Mouse (Mus musculus) kidney, adult 2 months (tissue): ENCODE measurements around the gene Selenoh. TPM values are rescaled to one million over a fixed set of nuclear protein-coding genes. Genes with fewer than 3 reads are reported as not detected.

ENCODE experiments used
- DNase-seq: peaks from one replicate; pipeline ENCODE4 v3.0.0; 2021
- H3K27ac ChIP-seq: fragments of 200-500 bp; 2 replicates; pipeline ENCODE4 v1.5.1; 2012; ENCODE audit warnings: low read depth, low read length, control low read depth, inconsistent platforms; ENCODE audit not compliant: insufficient read depth
- H3K27me3 ChIP-seq: fragments of 200-500 bp; replicated peaks from 2 replicates; pipeline ENCODE4 v1.6.1; 2012; ENCODE audit warnings: mild to moderate bottlenecking, moderate library complexity, low read length, inconsistent platforms; ENCODE audit not compliant: control insufficient read depth, insufficient read depth
- H3K36me3 ChIP-seq: fragments of 200-500 bp; 2 replicates; pipeline ENCODE4 v1.6.1; 2012; ENCODE audit warnings: mild to moderate bottlenecking, moderate library complexity, low read length, inconsistent platforms; ENCODE audit not compliant: control insufficient read depth, insufficient read depth
- H3K4me1 ChIP-seq: fragments of 200-500 bp; 2 replicates; pipeline ENCODE4 v1.6.1; 2011; ENCODE audit warnings: low read length; ENCODE audit not compliant: control insufficient read depth, insufficient read depth
- H3K4me3 ChIP-seq: fragments of 200-500 bp; 2 replicates; pipeline ENCODE4 v1.5.1; 2011; ENCODE audit warnings: mild to moderate bottlenecking, low read depth, low read length, control low read depth; ENCODE audit not compliant: insufficient read depth
- CTCF ChIP-seq: fragments of 200-500 bp; conservative IDR thresholded peaks from 2 replicates; pipeline ENCODE4 v1.5.1; 2011; ENCODE audit warnings: low read depth, mild to moderate bottlenecking, control low read depth, low read length, moderate library complexity, mixed read lengths; ENCODE audit not compliant: insufficient read depth, insufficient read length
- POLR2A ChIP-seq: fragments of 200-500 bp; IDR thresholded peaks from one replicate; pipeline ENCODE4 v1.6.1; 2011; ENCODE audit warnings: low read depth, low read length, control low read depth
- WGBS: fragments of 180-500 bp; shearing (Covaris S2); methylation state at CpG from one replicate; pipeline ENCODE4 v1.1.7; 2018; 5-methylcytosine and 5-hydroxymethylcytosine counted together
- polyA plus RNA-seq: library from polyadenylated mRNA; depleted of rRNA; stranded (reverse); fragments of >200 nt; gene quantifications from 2 replicates; pipeline ENCODE4 v1.2.3, GENCODE M21; 2012

The Selenoh gene
- polyA plus RNA-seq, 1 experiment, result 29.6 TPM

- H3K27ac ChIP-seq, result no peak overlapping the region
- no peaks in the 10 kb centered on the region; the same call in 1 of the 2 replicates for H3K36me3 ChIP-seq
- no peaks in the 10 kb centered on the region for H3K27me3 ChIP-seq
- H3K4me3 ChIP-seq, result peak overlapping the region; percentile 98
- no peaks in the 10 kb centered on the region; the same call in 1 of the 2 replicates for H3K4me1 ChIP-seq
- TF ChIP-seq CTCF (no peak), POLR2A (no peak)
- peak; percentile 27 for DNase-seq
- 5% methylated on average over 39 of the region's 39 CpGs for WGBS
Observed at GRCm38 (mm10) chr2:84669828-84670568, 572 bp downstream of the Selenoh start.

GRCm38 (mm10) chr2:84666081-84666480 is 4.5 kb downstream of the Selenoh start:
- WGBS, result 56% methylated on average over 12 of the region's 12 CpGs
- H3K27ac ChIP-seq, result peak overlapping the region; percentile 13; the same call in 1 of the 2 replicates
- DNase-seq, result peak; percentile 55

GRCm38 (mm10) chr2:84662866-84663265 is 7.7 kb downstream of the Selenoh start:
- no peaks in the 10 kb centered on the region for H3K4me1 ChIP-seq
- DNase-seq, result peak; percentile 63

More at GRCm38 (mm10) chr2:84666081-84666480, 4.5 kb downstream of the Selenoh start:
- H3K4me1 ChIP-seq, result no peaks in the 10 kb centered on the region; the same call in 1 of the 2 replicates
- no peaks in the 10 kb centered on the region for H3K27me3 ChIP-seq
- H3K4me3 ChIP-seq, result no peak overlapping the region
- H3K36me3 ChIP-seq, result no peaks in the 10 kb centered on the region
- TF ChIP-seq POLR2A (no peak), CTCF (no peak)

GRCm38 (mm10) chr2:84660253-84660652 is 10.3 kb downstream of the Selenoh start:
- H3K36me3 ChIP-seq, result no peaks in the 10 kb centered on the region
- H3K4me1 ChIP-seq, result no peaks in the 10 kb centered on the region
- H3K4me3 ChIP-seq, result no peak overlapping the region
- 43% methylated on average over 3 of the region's 3 CpGs for WGBS
- no peak overlapping the region for H3K27ac ChIP-seq
- DNase-seq, result peak; percentile 85
- TF ChIP-seq CTCF (peak; percentile 56), POLR2A (no peak)
- H3K27me3 ChIP-seq, result no peaks in the 10 kb centered on the region

More at GRCm38 (mm10) chr2:84662866-84663265, 7.7 kb downstream of the Selenoh start:
- Histone ChIP-seq H3K27ac (no peak overlapping the region), H3K36me3 (no peaks in the 10 kb centered on the region), H3K4me3 (no peak overlapping the region), H3K27me3 (no peaks in the 10 kb centered on the region)
- no peak for TF ChIP-seq POLR2A
- peak; percentile 58 for TF ChIP-seq CTCF
- 31% methylated on average over 2 of the region's 2 CpGs for WGBS

- Histone ChIP-seq H3K36me3 (no peaks in the 10 kb centered on the region), H3K4me1 (no peaks in the 10 kb centered on the region), H3K4me3 (no peak within 1 kb of the TSS), H3K27ac (no peak within 1 kb of the TSS), H3K27me3 (no peaks in the 10 kb centered on the region)
- DNase-seq, result no peak
- TF ChIP-seq CTCF (no peak), POLR2A (no peak)
- WGBS, result 95% methylated on average over 32 of the region's 32 CpGs
Observed at GRCm38 (mm10) chr2:84658806-84659205, 11.8 kb downstream of the Selenoh start, which contains the start of gene Btbd18. Gene Btbd18, plus strand, starts transcription at chr2:84659079.

GRCm38 (mm10) chr2:84655864-84656263 is 14.7 kb downstream of the Selenoh start:
- H3K27ac ChIP-seq, result no peak overlapping the region
- no peak for DNase-seq
- H3K4me3 ChIP-seq, result no peak overlapping the region
- H3K27me3 ChIP-seq, result no peaks in the 10 kb centered on the region
- H3K4me1 ChIP-seq, result peaks cover 2% of the 10 kb centered on the region; the same call in 1 of the 2 replicates
- no peaks in the 10 kb centered on the region for H3K36me3 ChIP-seq
- TF ChIP-seq POLR2A, result no peak
- TF ChIP-seq CTCF, result no peak
- WGBS, result 77% methylated on average over 1 of the region's 1 CpGs

GRCm38 (mm10) chr2:84653354-84653753 is 17.2 kb downstream of the Selenoh start:
- Histone ChIP-seq H3K27ac (no peak overlapping the region), H3K4me1 (peaks cover 4% of the 10 kb centered on the region; the same call in 1 of the 2 replicates), H3K4me3 (no peak overlapping the region), H3K27me3 (no peaks in the 10 kb centered on the region), H3K36me3 (no peaks in the 10 kb centered on the region)
- peak; percentile 37 for DNase-seq
- no peak for TF ChIP-seq POLR2A
- peak; percentile 25; the same call in 1 of the 2 replicates for TF ChIP-seq CTCF
